Mouse (Mus musculus): ENCODE data around the gene Camta1. TPM values are rescaled to one million over a fixed set of nuclear protein-coding genes. Genes with fewer than 3 reads are reported as not detected.

Gene Camta1
- polyA plus RNA-seq, 1 experiment from 2014 or later = 61.9 TPM

DNA sequence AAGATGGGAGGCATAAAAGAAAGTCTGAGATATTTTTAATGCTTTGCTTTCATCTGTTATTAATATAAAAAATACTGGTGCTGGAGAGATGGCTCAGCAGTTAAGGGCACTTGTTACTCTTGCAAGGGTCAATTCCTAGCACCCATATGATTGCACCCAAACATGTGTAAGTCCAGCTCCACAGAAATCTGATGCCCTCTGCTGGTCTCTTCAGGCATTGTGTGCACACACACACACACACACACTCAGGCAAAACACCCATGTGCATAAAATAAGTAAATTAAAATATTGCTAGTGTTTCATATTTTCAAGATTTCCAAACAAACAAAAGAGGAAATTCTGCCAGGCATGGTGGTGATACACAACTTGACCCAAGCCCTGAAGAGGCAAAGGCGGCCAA, 774.3 kb downstream of the Camta1 start:
- Histone ChIP-seq H3K4me3 (ENCODE audit: low read depth, low read length) (no peak overlapping the region), H3K9me3 (ENCODE audit: control insufficient read depth, low read length) (no peaks in the 10 kb centered on the region), H3K4me1 (replicated peaks; ENCODE audit: control insufficient read depth, insufficient read depth) (no peaks in the 10 kb centered on the region), H3K36me3 (ENCODE audit: control insufficient read depth, insufficient read depth, low read length) (no peaks in the 10 kb centered on the region), H3K9ac (ENCODE audit: low read length) (no peak overlapping the region), H3K27ac (replicated peaks) (no peak overlapping the region), H3K27me3 (ENCODE audit: control insufficient read depth, insufficient read depth, low read length) (no peaks in the 10 kb centered on the region), H3K4me2 (replicated peaks; ENCODE audit: low read depth) (no peak overlapping the region)
- peak; percentile 32; the same call in 1 of the 2 replicates for TF ChIP-seq CTCF (IDR thresholded peaks at IDR 0.05; ENCODE audit: low read depth)
- TF ChIP-seq EP300 (optimal IDR thresholded peaks at IDR 0.05) = no peak
- 92% methylated on average over 1 of the region's 1 CpGs for WGBS
- ATAC-seq (ENCODE audit: low FRiP score, low TSS enrichment) (no peak), DNase-seq (ENCODE audit: low spot score) (no peak)

- Histone ChIP-seq H3K4me3 (ENCODE audit: low read depth, low read length) (no peak overlapping the region), H3K4me2 (replicated peaks; ENCODE audit: low read depth) (no peak overlapping the region), H3K4me1 (replicated peaks; ENCODE audit: control insufficient read depth, insufficient read depth) (no peaks in the 10 kb centered on the region), H3K9me3 (ENCODE audit: control insufficient read depth, low read length) (no peaks in the 10 kb centered on the region), H3K9ac (ENCODE audit: low read length) (no peak overlapping the region), H3K27ac (replicated peaks) (no peak overlapping the region), H3K27me3 (ENCODE audit: control insufficient read depth, insufficient read depth, low read length) (no peaks in the 10 kb centered on the region), H3K36me3 (ENCODE audit: control insufficient read depth, insufficient read depth, low read length) (no peaks in the 10 kb centered on the region)
- ATAC-seq (ENCODE audit: low FRiP score, low TSS enrichment) = no peak
- TF ChIP-seq CTCF (IDR thresholded peaks at IDR 0.05; ENCODE audit: low read depth) (no peak), EP300 (optimal IDR thresholded peaks at IDR 0.05) (no peak)
- WGBS = 78% methylated on average over 5 of the region's 5 CpGs
- no peak for DNase-seq (ENCODE audit: low spot score)
These were observed 778.6 kb downstream of the Camta1 start for GRCm38 (mm10) chr4:151083027-151083426.

DNA sequence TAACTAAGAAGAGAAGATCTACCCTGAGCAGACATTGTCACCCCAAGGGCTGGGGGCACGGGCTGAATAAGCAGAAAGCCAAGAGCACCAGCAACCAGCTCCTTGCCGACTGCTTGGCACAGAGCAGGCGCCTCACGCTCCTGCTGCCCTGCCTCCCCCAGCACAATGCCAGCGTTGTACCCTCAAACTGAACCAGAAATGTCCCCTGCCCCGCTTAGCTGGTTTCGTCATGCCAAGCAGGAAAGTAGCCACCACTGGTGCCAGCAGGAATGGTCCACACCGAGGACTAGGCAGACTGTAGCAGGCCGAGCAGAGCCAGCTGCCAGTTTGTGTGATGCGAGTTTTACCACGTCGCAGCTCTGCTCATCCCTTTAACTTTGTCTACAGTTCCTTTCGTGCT, 779.7 kb downstream of the Camta1 start:
- no peak overlapping the region for H3K27ac ChIP-seq (replicated peaks)
- H3K9me3 ChIP-seq (ENCODE audit: control insufficient read depth, low read length) = no peaks in the 10 kb centered on the region
- no peak overlapping the region for H3K4me2 ChIP-seq (replicated peaks; ENCODE audit: low read depth)
- H3K36me3 ChIP-seq (ENCODE audit: control insufficient read depth, insufficient read depth, low read length) = no peaks in the 10 kb centered on the region
- no peak overlapping the region for H3K9ac ChIP-seq (ENCODE audit: low read length)
- no peaks in the 10 kb centered on the region for H3K4me1 ChIP-seq (replicated peaks; ENCODE audit: control insufficient read depth, insufficient read depth)
- H3K27me3 ChIP-seq (ENCODE audit: control insufficient read depth, insufficient read depth, low read length) = no peaks in the 10 kb centered on the region
- no peak overlapping the region for H3K4me3 ChIP-seq (ENCODE audit: low read depth, low read length)
- DNase-seq (ENCODE audit: low spot score) (no peak), ATAC-seq (ENCODE audit: low FRiP score, low TSS enrichment) (no peak)
- TF ChIP-seq CTCF (IDR thresholded peaks at IDR 0.05; ENCODE audit: low read depth) = no peak
- TF ChIP-seq EP300 (optimal IDR thresholded peaks at IDR 0.05) = no peak
- 89% methylated on average over 13 of the region's 13 CpGs for WGBS

DNA sequence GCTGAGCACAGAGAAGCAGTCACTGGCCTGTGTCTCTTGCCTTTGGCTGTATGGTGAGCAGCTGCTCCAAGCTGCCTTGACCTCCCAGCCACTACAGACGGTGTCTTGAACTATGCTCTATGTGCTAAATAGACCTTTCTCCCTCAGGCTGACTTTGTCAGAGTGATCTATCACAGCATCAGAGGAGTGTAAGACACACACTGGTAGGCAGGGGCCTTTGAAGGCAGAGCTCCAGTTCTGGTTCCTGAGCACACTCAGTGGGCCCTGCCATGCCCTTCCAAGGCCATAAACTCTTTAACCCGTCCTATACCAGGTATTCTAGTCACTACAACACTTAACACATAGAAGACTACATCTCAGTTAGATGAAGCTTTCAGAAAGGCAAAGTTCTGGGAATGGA, 780.3 kb downstream of the Camta1 start:
- no peak for TF ChIP-seq EP300 (optimal IDR thresholded peaks at IDR 0.05)
- no peak for TF ChIP-seq CTCF (IDR thresholded peaks at IDR 0.05; ENCODE audit: low read depth)
- Histone ChIP-seq H3K9ac (ENCODE audit: low read length) (no peak overlapping the region), H3K4me1 (replicated peaks; ENCODE audit: control insufficient read depth, insufficient read depth) (no peaks in the 10 kb centered on the region), H3K4me2 (replicated peaks; ENCODE audit: low read depth) (no peak overlapping the region), H3K27ac (replicated peaks) (no peak overlapping the region), H3K4me3 (ENCODE audit: low read depth, low read length) (no peak overlapping the region), H3K36me3 (ENCODE audit: control insufficient read depth, insufficient read depth, low read length) (no peaks in the 10 kb centered on the region), H3K27me3 (ENCODE audit: control insufficient read depth, insufficient read depth, low read length) (no peaks in the 10 kb centered on the region), H3K9me3 (ENCODE audit: control insufficient read depth, low read length) (no peaks in the 10 kb centered on the region)
- DNase-seq (ENCODE audit: low spot score) (no peak), ATAC-seq (ENCODE audit: low FRiP score, low TSS enrichment) (no peak)
- 67% methylated on average over 2 of the region's 2 CpGs for WGBS

DNA sequence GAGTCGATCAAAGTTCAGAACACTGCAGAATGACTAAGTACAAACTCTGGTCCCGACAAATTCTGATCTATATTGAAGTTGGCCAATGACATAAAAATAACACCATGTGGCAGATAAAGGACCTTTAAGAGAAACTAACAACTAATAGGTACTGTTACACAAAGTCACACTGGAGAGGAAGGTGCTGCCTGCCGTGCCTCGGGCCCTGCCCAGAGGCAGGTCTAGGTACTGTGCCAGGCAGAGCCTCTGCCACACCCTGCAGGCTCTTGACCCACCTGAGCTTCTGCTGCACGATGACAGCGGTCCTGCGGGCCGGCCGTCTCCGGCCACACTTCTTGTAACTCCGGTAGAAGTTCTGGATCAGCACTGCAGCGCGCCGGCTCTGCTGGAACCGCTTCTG, 786.9 kb downstream of the Camta1 start:
- Histone ChIP-seq H3K9me3 (ENCODE audit: control insufficient read depth, low read length) (no peaks in the 10 kb centered on the region), H3K27ac (replicated peaks) (no peak overlapping the region), H3K4me3 (ENCODE audit: low read depth, low read length) (no peak overlapping the region), H3K4me1 (replicated peaks; ENCODE audit: control insufficient read depth, insufficient read depth) (no peaks in the 10 kb centered on the region), H3K4me2 (replicated peaks; ENCODE audit: low read depth) (no peak overlapping the region), H3K27me3 (ENCODE audit: control insufficient read depth, insufficient read depth, low read length) (no peaks in the 10 kb centered on the region), H3K36me3 (ENCODE audit: control insufficient read depth, insufficient read depth, low read length) (no peaks in the 10 kb centered on the region), H3K9ac (ENCODE audit: low read length) (no peak overlapping the region)
- WGBS = 84% methylated on average over 15 of the region's 15 CpGs
- DNase-seq (ENCODE audit: low spot score) (no peak), ATAC-seq (ENCODE audit: low FRiP score, low TSS enrichment) (no peak)
- TF ChIP-seq EP300 (optimal IDR thresholded peaks at IDR 0.05) = no peak
- TF ChIP-seq CTCF (IDR thresholded peaks at IDR 0.05; ENCODE audit: low read depth) = no peak

DNA sequence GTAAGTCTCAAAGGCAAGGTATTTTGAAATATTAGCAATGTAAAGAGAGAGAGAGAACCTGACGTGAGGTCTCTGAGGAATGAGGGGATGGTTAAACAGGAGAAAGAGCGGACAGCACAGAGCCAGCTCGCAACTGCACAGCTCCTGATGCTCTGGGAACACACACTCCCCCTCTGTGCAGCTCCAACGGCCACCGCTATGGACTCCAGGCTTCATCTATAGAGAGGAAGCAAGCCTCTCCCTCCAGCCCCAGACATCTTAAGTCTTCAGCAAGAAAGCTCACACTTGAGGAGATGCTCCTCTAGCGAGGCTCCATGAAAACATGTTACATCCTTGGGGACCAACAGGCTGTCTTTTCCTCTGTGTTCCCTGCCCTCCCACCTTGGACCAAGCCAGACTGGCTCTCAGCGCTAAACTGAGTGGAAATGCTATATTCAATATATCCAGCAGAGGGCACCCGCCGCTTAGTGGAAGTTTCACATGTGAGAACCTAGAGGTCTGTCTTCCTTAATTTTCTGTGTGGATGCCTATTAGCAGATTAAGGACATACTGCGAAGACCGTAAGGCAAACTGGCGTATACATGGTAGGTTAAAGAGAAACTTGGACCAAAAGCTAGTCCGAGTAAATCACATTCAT, 788.5 kb downstream of the Camta1 start:
- DNase-seq (ENCODE audit: low spot score) (peak; percentile 73), ATAC-seq (ENCODE audit: low FRiP score, low TSS enrichment) (peak; percentile 73)
- Histone ChIP-seq H3K4me1 (replicated peaks; ENCODE audit: control insufficient read depth, insufficient read depth) (no peaks in the 10 kb centered on the region), H3K4me2 (replicated peaks; ENCODE audit: low read depth) (no peak overlapping the region), H3K9ac (ENCODE audit: low read length) (no peak overlapping the region), H3K27me3 (ENCODE audit: control insufficient read depth, insufficient read depth, low read length) (no peaks in the 10 kb centered on the region), H3K4me3 (ENCODE audit: low read depth, low read length) (no peak overlapping the region), H3K27ac (replicated peaks) (no peak overlapping the region), H3K36me3 (ENCODE audit: control insufficient read depth, insufficient read depth, low read length) (no peaks in the 10 kb centered on the region), H3K9me3 (ENCODE audit: control insufficient read depth, low read length) (no peaks in the 10 kb centered on the region)
- WGBS = 47% methylated on average over 13 of the region's 13 CpGs
- peak; percentile 95 for TF ChIP-seq CTCF (IDR thresholded peaks at IDR 0.05; ENCODE audit: low read depth)
- no peak for TF ChIP-seq EP300 (optimal IDR thresholded peaks at IDR 0.05)

All from stomach, postnatal 0 days (tissue).